Mouse (Mus musculus): Measurements from ENCODE around the gene Ppa2. TPM values are rescaled to one million over a fixed set of nuclear protein-coding genes. Genes with fewer than 3 reads are reported as not detected.

Gene Ppa2
- total and polyA plus RNA-seq, 3 experiments: 33.6 to 36.3 TPM; not detected in 1

DNA sequence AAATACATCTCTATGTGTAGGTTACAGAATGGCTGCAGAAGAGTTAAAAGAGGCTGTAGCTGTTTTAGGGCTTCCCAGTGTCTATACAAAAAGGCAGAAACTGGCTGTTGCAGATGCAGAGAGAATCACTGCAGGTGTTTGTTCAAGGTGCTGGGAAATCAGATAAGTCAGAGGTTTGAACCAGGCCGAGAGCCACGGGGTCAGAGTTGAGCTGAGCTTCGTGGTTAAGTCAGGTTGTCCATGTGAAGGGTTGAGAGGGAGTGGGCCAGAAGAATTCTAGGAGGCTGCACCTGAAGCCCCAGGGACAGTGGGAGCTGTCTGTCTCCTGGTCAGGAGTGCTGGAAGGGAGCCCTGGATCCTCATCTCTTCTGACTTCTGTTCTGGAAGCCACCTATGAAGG lies 2.4 kb downstream of the Ppa2 start:
- Histone ChIP-seq H3K27ac (ENCODE audit: control insufficient read depth, low read depth, low read length) (no peak overlapping the region), H3K36me3 (ENCODE audit: control insufficient read depth in 1 of 2, insufficient read depth in 2 of 2, low read length in 2 of 2) (peaks cover 0 to 13% of the 10 kb centered on the region in 2 experiments; a peak in 2 of 4 replicates), H3K79me2 (ENCODE audit: control insufficient read depth, insufficient read depth, low read length, poor library complexity) (peaks cover 8% of the 10 kb centered on the region), H3K4me3 (ENCODE audit: control insufficient read depth in 1 of 2, insufficient read depth in 1 of 2, low read depth in 2 of 2, low read length in 2 of 2) (no peak overlapping the region), H3K9ac (ENCODE audit: control insufficient read depth, low read depth, low read length, poor library complexity, severe bottlenecking) (no peak overlapping the region), H3K4me1 (ENCODE audit: control insufficient read depth in 1 of 2, insufficient read depth in 2 of 2, low read length in 2 of 2) (peaks cover 0 to 22% of the 10 kb centered on the region in 2 experiments; a peak in 2 of 4 replicates), H3K9me3 (replicated peaks; ENCODE audit: insufficient read depth, low read length) (no peaks in the 10 kb centered on the region), H3K27me3 (ENCODE audit: control insufficient read depth in 1 of 2, insufficient read depth in 2 of 2, low read length in 2 of 2) (no peaks in the 10 kb centered on the region)
- no peak for TF ChIP-seq ZNF384 (IDR thresholded peaks at IDR 0.05; ENCODE audit: low read depth, low read length)
- TF ChIP-seq USF2 (IDR thresholded peaks at IDR 0.05; ENCODE audit: borderline replicate concordance in 1 of 2, insufficient read depth in 1 of 2, low read depth in 1 of 2, low read length in 2 of 2): no peak
- TF ChIP-seq POLR2AphosphoS2 (IDR thresholded peaks at IDR 0.05; ENCODE audit: low read length): no peak
- TF ChIP-seq MXI1 (IDR thresholded peaks at IDR 0.05; ENCODE audit: low read depth, low read length): no peak
- no peak for TF ChIP-seq CHD1 (IDR thresholded peaks at IDR 0.05; ENCODE audit: low read depth, low read length)
- no peak for TF ChIP-seq MAFK (IDR thresholded peaks at IDR 0.05; ENCODE audit: borderline replicate concordance, low read depth, low read length)
- TF ChIP-seq MYB (IDR thresholded peaks at IDR 0.05; ENCODE audit: low read depth, low read length): no peak
- no peak for TF ChIP-seq TBP (IDR thresholded peaks at IDR 0.05; ENCODE audit: low read depth, low read length)
- no peak for TF ChIP-seq RCOR1 (IDR thresholded peaks at IDR 0.05; ENCODE audit: low read depth, low read length)
- TF ChIP-seq CTCF (IDR thresholded peaks at IDR 0.05 in 2 of 3, conservative IDR thresholded peaks at IDR 0.05 in 1 of 3; ENCODE audit: control insufficient read depth in 1 of 3, insufficient read depth in 1 of 3, low read depth in 2 of 3, low read length in 3 of 3, poor library complexity in 1 of 3, severe bottlenecking in 1 of 3): no peak
- no peak for TF ChIP-seq MEF2A (IDR thresholded peaks at IDR 0.05; ENCODE audit: extremely low read depth, insufficient replicate concordance, low read depth, low read length, poor library complexity, severe bottlenecking)
- no peak for TF ChIP-seq ETS1 (IDR thresholded peaks at IDR 0.05; ENCODE audit: low read depth, low read length)
- no peak for TF ChIP-seq ELF1 (IDR thresholded peaks at IDR 0.05; ENCODE audit: low read depth, low read length)
- TF ChIP-seq MYC (IDR thresholded peaks at IDR 0.05; ENCODE audit: low read depth, low read length): no peak
- TF ChIP-seq BHLHE40 (IDR thresholded peaks at IDR 0.05; ENCODE audit: borderline replicate concordance, low read depth, low read length): no peak
- TF ChIP-seq E2F4 (IDR thresholded peaks at IDR 0.05; ENCODE audit: borderline replicate concordance, low read depth, low read length): no peak
- no peak for TF ChIP-seq USF1 (IDR thresholded peaks at IDR 0.05; ENCODE audit: low read depth, low read length)
- no peak for TF ChIP-seq EP300 (IDR thresholded peaks at IDR 0.05; ENCODE audit: low read depth in 1 of 2, low read length in 2 of 2)
- DNase-seq (ENCODE audit: low read depth, low spot score): no peak

DNA sequence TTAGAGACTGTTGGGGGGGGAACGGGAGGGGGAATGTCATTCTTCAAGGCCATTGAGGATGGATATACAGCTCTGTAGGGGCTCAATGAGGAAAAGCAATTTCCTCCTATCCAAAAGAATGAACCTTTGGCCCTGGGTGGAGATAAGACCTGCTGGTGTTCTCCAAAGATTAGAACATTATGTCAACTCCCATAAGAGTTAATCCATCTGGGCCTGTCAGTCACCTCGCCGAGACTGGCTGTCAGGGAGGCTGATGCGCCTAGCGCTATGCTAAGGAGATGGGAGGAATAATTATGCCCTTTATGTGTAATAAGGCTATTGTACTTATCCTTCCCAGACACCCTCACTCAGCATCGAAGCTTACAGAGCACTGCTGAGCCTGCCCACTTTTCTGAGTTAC lies 2.9 kb downstream of the Ppa2 start:
- peaks cover 0 to 22% of the 10 kb centered on the region in 2 experiments; a peak in 2 of 4 replicates for H3K4me1 ChIP-seq (ENCODE audit: control insufficient read depth in 1 of 2, insufficient read depth in 2 of 2, low read length in 2 of 2)
- peak; percentile 53 for DNase-seq (ENCODE audit: low read depth, low spot score)
- no peaks in the 10 kb centered on the region for H3K27me3 ChIP-seq (ENCODE audit: control insufficient read depth in 1 of 2, insufficient read depth in 2 of 2, low read length in 2 of 2)
- H3K79me2 ChIP-seq (ENCODE audit: control insufficient read depth, insufficient read depth, low read length, poor library complexity): peaks cover 8% of the 10 kb centered on the region
- H3K9me3 ChIP-seq (replicated peaks; ENCODE audit: insufficient read depth, low read length): no peaks in the 10 kb centered on the region
- TF ChIP-seq UBTF (IDR thresholded peaks at IDR 0.05; ENCODE audit: borderline replicate concordance, insufficient read depth, low read depth, low read length): no peak
- no peak for TF ChIP-seq JUND (IDR thresholded peaks at IDR 0.05; ENCODE audit: low read depth, low read length)
- peak; percentile 20 to 43; a peak in 1 of 4 replicates for TF ChIP-seq EP300 (IDR thresholded peaks at IDR 0.05; ENCODE audit: low read depth in 1 of 2, low read length in 2 of 2)
- no peak for TF ChIP-seq ZC3H11A (IDR thresholded peaks at IDR 0.05; ENCODE audit: low read depth, low read length)
- peak; percentile 65; the same call in 1 of the 2 replicates for TF ChIP-seq TCF12 (IDR thresholded peaks at IDR 0.05; ENCODE audit: low read depth, low read length)
- TF ChIP-seq TAL1 (IDR thresholded peaks at IDR 0.05; ENCODE audit: low read length): peak; percentile 40
- peak; percentile 51; the same call in 1 of the 2 replicates for TF ChIP-seq ETS1 (IDR thresholded peaks at IDR 0.05; ENCODE audit: low read depth, low read length)
- peak; percentile 54 for TF ChIP-seq GATA1 (IDR thresholded peaks at IDR 0.05; ENCODE audit: low read depth, low read length)
- peaks cover 0 to 13% of the 10 kb centered on the region in 2 experiments; a peak in 2 of 4 replicates for H3K36me3 ChIP-seq (ENCODE audit: control insufficient read depth in 1 of 2, insufficient read depth in 2 of 2, low read length in 2 of 2)
- no peak overlapping the region for H3K4me3 ChIP-seq (ENCODE audit: control insufficient read depth in 1 of 2, insufficient read depth in 1 of 2, low read depth in 2 of 2, low read length in 2 of 2)
- H3K27ac ChIP-seq (ENCODE audit: control insufficient read depth, low read depth, low read length): no peak overlapping the region
- H3K9ac ChIP-seq (ENCODE audit: control insufficient read depth, low read depth, low read length, poor library complexity, severe bottlenecking): no peak overlapping the region

All from MEL (cell line).